Mouse (Mus musculus): Measurements from ENCODE around the gene Aff4. TPM values are rescaled to one million over a fixed set of nuclear protein-coding genes. Genes with fewer than 3 reads are reported as not detected.

Aff4 gene
- total RNA-seq, 1 experiment, result 97.2 TPM

- DNase-seq (ENCODE audit: low read depth, low spot score), result no peak
- Histone ChIP-seq H3K36me3 (ENCODE audit: control insufficient read depth, insufficient read depth, low read length, poor library complexity, severe bottlenecking) (no peaks in the 10 kb centered on the region), H3K9me3 (ENCODE audit: control insufficient read depth, insufficient read depth, low read depth, low read length) (no peaks in the 10 kb centered on the region), H3K27ac (ENCODE audit: insufficient read depth, low read depth, low read length, poor library complexity, severe bottlenecking) (no peak overlapping the region), H3K4me1 (ENCODE audit: control insufficient read depth in 2 of 2, insufficient read depth in 2 of 2, low read length in 2 of 2, poor library complexity in 1 of 2) (peaks cover 0 to 5% of the 10 kb centered on the region in 2 experiments; a peak in 1 of 4 replicates), H3K4me3 (ENCODE audit: insufficient read depth in 1 of 2, low read depth in 1 of 2, low read length in 2 of 2, poor library complexity in 1 of 2, severe bottlenecking in 1 of 2) (no peak overlapping the region), H3K9ac (ENCODE audit: insufficient read depth, low read depth, low read length, poor library complexity, severe bottlenecking) (no peak overlapping the region)
- in situ Hi-C loops (cut with MboI; ENCODE audit: low sequenced_read_pairs in 2 of 2, unreplicated experiment in 2 of 2), result no loop called here
- no peak for TF ChIP-seq ZC3H11A (IDR thresholded peaks at IDR 0.05; ENCODE audit: borderline replicate concordance, low read depth, low read length)
- no peak for TF ChIP-seq CHD2 (IDR thresholded peaks at IDR 0.05; ENCODE audit: low read depth, low read length)
- no peak for TF ChIP-seq MAFK (IDR thresholded peaks at IDR 0.05; ENCODE audit: insufficient read depth, low read depth, low read length)
- TF ChIP-seq ZNF384 (IDR thresholded peaks at IDR 0.05; ENCODE audit: low read depth, low read length), result no peak
- TF ChIP-seq HCFC1 (IDR thresholded peaks at IDR 0.05; ENCODE audit: borderline replicate concordance, insufficient read depth, low read length), result no peak
These were observed 99.6 kb downstream of the Aff4 start for GRCm38 (mm10) chr11:53450070-53450705.

GRCm38 (mm10) chr11:53451361-53451760 is 100.7 kb downstream of the Aff4 start:
- H3K27ac ChIP-seq (ENCODE audit: insufficient read depth, low read depth, low read length, poor library complexity, severe bottlenecking), result no peak overlapping the region
- in situ Hi-C loops (cut with MboI; ENCODE audit: low sequenced_read_pairs in 2 of 2, unreplicated experiment in 2 of 2), result no loop called here
- no peaks in the 10 kb centered on the region for H3K36me3 ChIP-seq (ENCODE audit: control insufficient read depth, insufficient read depth, low read length, poor library complexity, severe bottlenecking)
- TF ChIP-seq HCFC1 (IDR thresholded peaks at IDR 0.05; ENCODE audit: borderline replicate concordance, insufficient read depth, low read length), result no peak
- no peak for TF ChIP-seq ZC3H11A (IDR thresholded peaks at IDR 0.05; ENCODE audit: borderline replicate concordance, low read depth, low read length)
- no peak for TF ChIP-seq MAFK (IDR thresholded peaks at IDR 0.05; ENCODE audit: insufficient read depth, low read depth, low read length)
- no peak for TF ChIP-seq CHD2 (IDR thresholded peaks at IDR 0.05; ENCODE audit: low read depth, low read length)
- TF ChIP-seq ZNF384 (IDR thresholded peaks at IDR 0.05; ENCODE audit: low read depth, low read length), result no peak
- H3K9ac ChIP-seq (ENCODE audit: insufficient read depth, low read depth, low read length, poor library complexity, severe bottlenecking), result no peak overlapping the region
- no peak for DNase-seq (ENCODE audit: low read depth, low spot score)
- H3K4me3 ChIP-seq (ENCODE audit: insufficient read depth in 1 of 2, low read depth in 1 of 2, low read length in 2 of 2, poor library complexity in 1 of 2, severe bottlenecking in 1 of 2), result no peak overlapping the region
- no peaks in the 10 kb centered on the region for H3K9me3 ChIP-seq (ENCODE audit: control insufficient read depth, insufficient read depth, low read depth, low read length)
- no peaks in the 10 kb centered on the region for H3K4me1 ChIP-seq (ENCODE audit: control insufficient read depth in 2 of 2, insufficient read depth in 2 of 2, low read length in 2 of 2, poor library complexity in 1 of 2)

GRCm38 (mm10) chr11:53452396-53452795 is 101.8 kb downstream of the Aff4 start:
- Histone ChIP-seq H3K4me1 (ENCODE audit: control insufficient read depth in 2 of 2, insufficient read depth in 2 of 2, low read length in 2 of 2, poor library complexity in 1 of 2) (no peaks in the 10 kb centered on the region), H3K36me3 (ENCODE audit: control insufficient read depth, insufficient read depth, low read length, poor library complexity, severe bottlenecking) (no peaks in the 10 kb centered on the region), H3K4me3 (ENCODE audit: insufficient read depth in 1 of 2, low read depth in 1 of 2, low read length in 2 of 2, poor library complexity in 1 of 2, severe bottlenecking in 1 of 2) (no peak overlapping the region), H3K9me3 (ENCODE audit: control insufficient read depth, insufficient read depth, low read depth, low read length) (no peaks in the 10 kb centered on the region), H3K27ac (ENCODE audit: insufficient read depth, low read depth, low read length, poor library complexity, severe bottlenecking) (no peak overlapping the region), H3K9ac (ENCODE audit: insufficient read depth, low read depth, low read length, poor library complexity, severe bottlenecking) (no peak overlapping the region)
- in situ Hi-C loops (cut with MboI; ENCODE audit: low sequenced_read_pairs in 2 of 2, unreplicated experiment in 2 of 2), result no loop called here
- DNase-seq (ENCODE audit: low read depth, low spot score), result no peak
- TF ChIP-seq ZC3H11A (IDR thresholded peaks at IDR 0.05; ENCODE audit: borderline replicate concordance, low read depth, low read length) (no peak), ZNF384 (IDR thresholded peaks at IDR 0.05; ENCODE audit: low read depth, low read length) (no peak), CHD2 (IDR thresholded peaks at IDR 0.05; ENCODE audit: low read depth, low read length) (no peak), MAFK (IDR thresholded peaks at IDR 0.05; ENCODE audit: insufficient read depth, low read depth, low read length) (no peak), HCFC1 (IDR thresholded peaks at IDR 0.05; ENCODE audit: borderline replicate concordance, insufficient read depth, low read length) (no peak)

- no peak overlapping the region for H3K27ac ChIP-seq (ENCODE audit: insufficient read depth, low read depth, low read length, poor library complexity, severe bottlenecking)
- no peak for DNase-seq (ENCODE audit: low read depth, low spot score)
These were observed 102.4 kb downstream of the Aff4 start for GRCm38 (mm10) chr11:53453031-53453430.

More at GRCm38 (mm10) chr11:53453031-53453430, 102.4 kb downstream of the Aff4 start:
- TF ChIP-seq CHD2 (IDR thresholded peaks at IDR 0.05; ENCODE audit: low read depth, low read length) (no peak), HCFC1 (IDR thresholded peaks at IDR 0.05; ENCODE audit: borderline replicate concordance, insufficient read depth, low read length) (no peak), ZNF384 (IDR thresholded peaks at IDR 0.05; ENCODE audit: low read depth, low read length) (no peak), MAFK (IDR thresholded peaks at IDR 0.05; ENCODE audit: insufficient read depth, low read depth, low read length) (no peak)
- no peak overlapping the region for H3K4me3 ChIP-seq (ENCODE audit: insufficient read depth in 1 of 2, low read depth in 1 of 2, low read length in 2 of 2, poor library complexity in 1 of 2, severe bottlenecking in 1 of 2)
- H3K36me3 ChIP-seq (ENCODE audit: control insufficient read depth, insufficient read depth, low read length, poor library complexity, severe bottlenecking), result no peaks in the 10 kb centered on the region
- no peaks in the 10 kb centered on the region for H3K9me3 ChIP-seq (ENCODE audit: control insufficient read depth, insufficient read depth, low read depth, low read length)
- H3K9ac ChIP-seq (ENCODE audit: insufficient read depth, low read depth, low read length, poor library complexity, severe bottlenecking), result no peak overlapping the region
- in situ Hi-C loops (cut with MboI; ENCODE audit: low sequenced_read_pairs in 2 of 2, unreplicated experiment in 2 of 2), result no loop called here
- H3K4me1 ChIP-seq (ENCODE audit: control insufficient read depth in 2 of 2, insufficient read depth in 2 of 2, low read length in 2 of 2, poor library complexity in 1 of 2), result no peaks in the 10 kb centered on the region
